Mouse (Mus musculus): Measurements from ENCODE around the gene Tspan5.

GRCm38 (mm10) chr3:138794533-138794932 lies 52.5 kb downstream of the Tspan5 start:
- TF ChIP-seq CTCF (IDR thresholded peaks at IDR 0.05; ENCODE audit: borderline replicate concordance, insufficient read depth, low read length) (no peak), POLR2A (IDR thresholded peaks at IDR 0.05; ENCODE audit: low read depth, low read length) (no peak)
